Mouse (Mus musculus): ENCODE measurements around the gene Plpp7. TPM values are rescaled to one million over a fixed set of nuclear protein-coding genes. Genes with fewer than 3 reads are reported as not detected.

The Plpp7 gene
- polyA plus RNA-seq (2017; shearing (Covaris generic)): not detected

DNA sequence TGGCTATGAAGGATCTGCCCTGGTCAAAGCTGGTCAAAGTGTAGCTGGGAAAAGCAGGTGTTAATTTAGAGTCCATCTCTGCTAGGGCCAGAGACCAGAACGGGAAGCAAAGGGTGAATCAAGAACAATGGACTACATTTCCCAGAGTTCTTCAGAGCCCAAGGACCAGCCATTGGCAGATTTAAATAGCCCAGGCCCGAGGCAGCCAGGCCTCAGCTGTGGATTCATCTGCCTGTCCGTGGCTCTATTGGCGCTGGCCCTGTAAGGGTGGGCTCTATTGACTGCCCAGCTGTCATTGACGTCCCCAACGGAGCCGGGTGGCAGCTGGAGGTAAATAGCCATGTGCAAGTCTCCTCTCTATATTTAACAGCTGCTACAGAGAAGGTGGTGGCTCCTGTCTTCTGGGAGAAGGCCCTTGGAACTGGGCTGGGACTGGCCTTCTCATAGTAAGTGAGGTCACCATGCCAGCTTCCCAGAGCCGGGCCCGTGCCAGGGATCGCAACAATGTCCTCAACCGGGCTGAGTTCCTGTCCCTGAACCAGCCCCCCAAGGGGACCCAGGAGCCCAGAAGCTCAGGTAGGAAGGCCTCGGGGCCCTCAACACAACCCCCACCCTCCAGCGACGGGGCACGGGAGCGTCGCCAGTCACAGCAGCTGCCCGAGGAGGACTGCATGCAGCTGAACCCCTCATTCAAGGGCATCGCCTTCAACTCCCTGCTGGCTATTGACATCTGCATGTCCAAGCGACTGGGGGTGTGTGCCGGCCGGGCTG lies at the start of gene Plpp7:
Plpp7 (plus strand) TSS at position 178 of the 771 bp plus-strand sequence.

GRCm38 (mm10) chr2:32084111-32084871 lies 11.0 kb upstream of the Plpp7 start, which contains the start of gene Fam78a:
Gene Fam78a (minus strand): TSS chr2:32084857.

GRCm38 (mm10) chr2:32150924-32151659 lies 55.8 kb downstream of the Plpp7 start, which contains the start of gene Prrc2b:
Gene Prrc2b (plus strand): TSS chr2:32151082.

Other genes with a start within 250 kb of the Plpp7 start
- gene Fibcd1, start 249.5 kb upstream of the Plpp7 start, polyA plus RNA-seq (2017; shearing (Covaris generic)): 0.39 TPM
- not detected for gene Lamc3, start 208.2 kb upstream of the Plpp7 start, polyA plus RNA-seq (2017; shearing (Covaris generic))
- gene Aif1l, start 145.4 kb upstream of the Plpp7 start, polyA plus RNA-seq (2017; shearing (Covaris generic)): 0.75 TPM
- 73.5 TPM for gene Nup214, start 121.1 kb upstream of the Plpp7 start, polyA plus RNA-seq (2017; shearing (Covaris generic))
- gene Fam78a, start 10.7 kb upstream of the Plpp7 start, polyA plus RNA-seq (2017; shearing (Covaris generic)): 17.8 TPM
- gene Prrc2b, start 55.6 kb downstream of the Plpp7 start, polyA plus RNA-seq (2017; shearing (Covaris generic)): 69.4 TPM
- 4.0 TPM for gene Pomt1, start 141.1 kb downstream of the Plpp7 start, polyA plus RNA-seq (2017; shearing (Covaris generic))
- gene Uck1, start 164.6 kb downstream of the Plpp7 start, polyA plus RNA-seq (2017; shearing (Covaris generic)): 73.0 TPM
- gene Golga2, start 191.9 kb downstream of the Plpp7 start, polyA plus RNA-seq (2017; shearing (Covaris generic)): 31.9 TPM
- gene Swi5, start 192.5 kb downstream of the Plpp7 start, polyA plus RNA-seq (2017; shearing (Covaris generic)): 170 TPM